Mouse (Mus musculus) limb, embryonic 13.5 days (tissue): Measurements from ENCODE around the gene Nr4a1. TPM values are rescaled to one million over a fixed set of nuclear protein-coding genes. Genes with fewer than 3 reads are reported as not detected.

Experiments used
- ATAC-seq: fragments of 200-750 bp; cut with Nextera tagmentation; 2 replicates; pipeline ENCODE4 v1.8.0; 2017; ENCODE audit warnings: low read depth, moderate number of reproducible peaks, moderate TSS enrichment; ENCODE audit not compliant: low FRiP score
- H3K27ac ChIP-seq: fragments of 300-500 bp; sonication (generic); 2 replicates; pipeline ENCODE4 v1.5.1; 2015; ENCODE audit warnings: inconsistent platforms, mild to moderate bottlenecking, moderate library complexity
- H3K27me3 ChIP-seq: fragments of 300-500 bp; sonication (generic); 2 replicates; pipeline ENCODE4 v1.6.1; 2015; ENCODE audit warnings: mild to moderate bottlenecking, inconsistent platforms
- H3K36me3 ChIP-seq: fragments of 300-500 bp; sonication (generic); 2 replicates; pipeline ENCODE4 v1.6.1; 2015; ENCODE audit warnings: inconsistent platforms, mild to moderate bottlenecking, moderate library complexity
- H3K4me1 ChIP-seq: fragments of 300-500 bp; sonication (generic); 2 replicates; pipeline ENCODE4 v1.6.1; 2015; ENCODE audit warnings: inconsistent platforms
- H3K4me2 ChIP-seq: fragments of 300-500 bp; sonication (generic); replicated peaks from 2 replicates; pipeline ENCODE4 v1.6.1; 2015; ENCODE audit warnings: inconsistent platforms, mild to moderate bottlenecking, moderate library complexity
- H3K4me3 ChIP-seq: fragments of 300-500 bp; sonication (generic); 2 replicates; pipeline ENCODE4 v1.5.1; 2015; ENCODE audit warnings: moderate library complexity, mild to moderate bottlenecking, inconsistent platforms
- H3K9ac ChIP-seq: fragments of 300-500 bp; sonication (generic); 2 replicates; pipeline ENCODE4 v1.6.1; 2015; ENCODE audit warnings: mild to moderate bottlenecking, inconsistent platforms
- H3K9me3 ChIP-seq: fragments of 300-500 bp; sonication (generic); 2 replicates; pipeline ENCODE4 v1.6.1; 2016; ENCODE audit warnings: inconsistent platforms
- WGBS: fragments of 180-500 bp; shearing (Covaris S2); methylation state at CpG from one replicate; pipeline ENCODE4 v1.1.7; 2015; 5-methylcytosine and 5-hydroxymethylcytosine counted together
- polyA plus RNA-seq: library from polyadenylated mRNA; unstranded; fragments of >200 nt; fragmentation: Nextera tagmentation; extraction: Ambion mirVana; gene quantifications from 2 replicates; pipeline ENCODE4 v1.2.1, GENCODE M21; 2015

The Nr4a1 gene
- polyA plus RNA-seq, 1 experiment from 2014 or later: 10.3 TPM

DNA sequence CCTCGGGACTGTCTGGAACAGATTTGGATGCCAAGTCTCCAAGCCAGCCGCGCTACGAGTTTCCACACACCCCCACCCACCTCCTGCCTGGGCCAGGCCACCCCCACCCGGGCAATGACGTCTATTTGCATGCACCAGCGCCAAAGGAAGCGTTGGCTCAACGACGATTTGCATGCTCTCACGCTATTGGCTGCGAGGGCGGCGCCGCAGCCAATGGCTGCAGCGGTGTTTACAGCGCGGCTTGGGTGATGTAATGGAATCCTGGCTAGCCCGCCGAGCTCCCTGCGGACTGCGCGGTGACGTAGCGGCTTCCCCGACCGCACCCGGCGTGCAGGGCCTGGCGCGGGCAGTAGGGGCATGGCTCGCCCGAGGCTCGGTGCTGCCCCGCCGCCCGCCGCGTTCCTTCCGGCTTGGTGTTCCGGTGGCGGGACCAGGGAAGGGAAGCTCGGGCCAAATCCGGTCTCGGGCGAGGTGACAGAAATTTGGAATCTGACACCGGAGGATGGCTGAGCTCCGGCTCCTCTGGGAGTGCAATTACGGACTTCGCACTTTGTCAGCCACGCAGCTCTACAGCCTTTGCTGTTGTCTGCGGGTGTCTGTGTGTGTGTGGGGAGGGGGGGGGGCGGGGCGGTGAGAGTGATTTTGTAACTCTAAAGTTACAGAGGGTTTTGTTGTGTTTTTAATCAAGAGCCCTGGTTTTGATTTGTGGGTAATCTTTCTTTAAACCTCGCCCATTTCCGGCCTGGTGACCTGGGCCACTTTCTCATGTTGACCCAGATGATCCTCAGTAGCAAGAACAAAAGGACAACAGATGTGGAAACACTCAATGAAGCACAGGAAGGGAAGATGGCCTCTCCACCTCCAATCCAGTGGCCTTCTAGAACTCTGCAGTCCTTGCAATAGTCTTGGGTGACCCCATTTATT lies 7.6 kb upstream of the Nr4a1 start:
- WGBS: under 1% methylated on average over 56 of the region's 56 CpGs

GRCm38 (mm10) chr15:101247155-101247498 lies 6.9 kb upstream of the Nr4a1 start:
- 64% methylated on average over 1 of the region's 1 CpGs for WGBS
- Histone ChIP-seq H3K27me3 (no peaks in the 10 kb centered on the region), H3K4me2 (peak overlapping the region; percentile 66), H3K4me1 (peaks cover 27% of the 10 kb centered on the region), H3K4me3 (peak overlapping the region; percentile 47; the same call in 1 of the 2 replicates), H3K9me3 (no peaks in the 10 kb centered on the region), H3K36me3 (no peaks in the 10 kb centered on the region), H3K9ac (no peak overlapping the region), H3K27ac (peak overlapping the region; percentile 83; the same call in 1 of the 2 replicates)
- ATAC-seq: no peak

More for the DNA sequence above, 7.6 kb upstream of the Nr4a1 start:
- Histone ChIP-seq H3K9ac (peak overlapping the region; percentile 71), H3K4me3 (peak overlapping the region; percentile 47), H3K27me3 (no peaks in the 10 kb centered on the region), H3K27ac (peak overlapping the region; percentile 86), H3K9me3 (no peaks in the 10 kb centered on the region), H3K4me2 (peak overlapping the region; percentile 66), H3K4me1 (peaks cover 32% of the 10 kb centered on the region), H3K36me3 (no peaks in the 10 kb centered on the region)
- peak; percentile 98 for ATAC-seq

- H3K36me3 ChIP-seq: no peaks in the 10 kb centered on the region
- ATAC-seq: no peak
- WGBS: 52% methylated on average over 5 of the region's 5 CpGs
- no peak overlapping the region for H3K9ac ChIP-seq
- H3K4me1 ChIP-seq: peaks cover 22% of the 10 kb centered on the region
- no peak overlapping the region for H3K4me2 ChIP-seq
- H3K4me3 ChIP-seq: no peak overlapping the region
- H3K27me3 ChIP-seq: no peaks in the 10 kb centered on the region
- peak overlapping the region; percentile 55 for H3K27ac ChIP-seq
- no peaks in the 10 kb centered on the region for H3K9me3 ChIP-seq
Measured at GRCm38 (mm10) chr15:101248029-101248710, 5.9 kb upstream of the Nr4a1 start.

DNA sequence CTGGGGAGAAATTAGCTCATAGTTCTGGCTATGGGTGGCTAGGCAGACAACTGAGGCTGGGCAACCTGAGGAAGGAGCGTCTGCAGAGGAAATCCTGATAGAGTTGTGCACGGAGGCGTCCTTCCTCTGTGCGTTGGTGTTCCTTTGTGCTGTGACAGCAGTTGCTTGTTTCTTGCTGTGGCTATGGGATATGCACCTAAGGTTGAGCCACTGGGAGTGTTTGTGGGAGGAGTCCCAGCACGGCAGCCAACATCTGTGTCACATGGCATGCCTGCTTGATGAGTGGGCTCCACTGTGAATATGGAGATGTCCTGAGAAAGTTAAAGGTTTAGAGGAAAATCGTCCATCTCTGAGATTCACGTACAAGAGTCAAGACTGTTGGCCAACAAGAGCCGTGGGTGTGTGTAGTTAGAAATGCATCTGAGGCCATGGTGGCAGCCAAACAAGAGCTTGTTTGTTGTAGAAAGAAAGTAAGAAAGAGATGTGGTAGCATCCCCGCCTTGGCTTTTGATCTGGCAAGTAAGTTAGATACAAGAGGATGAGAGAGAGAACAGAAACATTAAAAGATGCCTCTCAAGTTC lies 3.8 kb upstream of the Nr4a1 start:
- H3K9me3 ChIP-seq: no peaks in the 10 kb centered on the region
- no peaks in the 10 kb centered on the region for H3K36me3 ChIP-seq
- H3K4me3 ChIP-seq: no peak overlapping the region
- H3K27me3 ChIP-seq: no peaks in the 10 kb centered on the region
- H3K9ac ChIP-seq: no peak overlapping the region
- 85% methylated on average over 9 of the region's 9 CpGs for WGBS
- H3K27ac ChIP-seq: no peak overlapping the region
- H3K4me2 ChIP-seq: no peak overlapping the region
- peaks cover 37% of the 10 kb centered on the region for H3K4me1 ChIP-seq
- no peak for ATAC-seq

DNA sequence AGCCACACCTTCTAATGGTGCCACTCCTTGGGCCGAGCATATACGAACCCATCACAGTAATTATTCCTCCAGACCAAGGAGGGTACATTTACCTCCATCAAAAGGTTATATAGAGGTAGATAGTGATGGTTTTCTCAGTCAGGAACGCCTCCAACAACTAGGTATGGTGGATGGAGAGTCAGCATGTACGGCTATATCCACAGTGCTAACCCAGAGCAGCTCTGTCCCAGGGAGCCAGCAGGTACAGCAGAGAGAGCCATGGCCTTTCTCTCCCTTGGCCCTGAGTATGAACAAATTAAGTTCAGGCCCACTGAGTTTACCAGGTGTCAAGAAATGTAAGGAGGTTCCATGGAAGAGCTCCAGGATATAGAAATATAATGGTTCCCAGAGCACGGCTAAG lies 2.1 kb upstream of the Nr4a1 start:
- H3K9ac ChIP-seq: no peak overlapping the region
- no peaks in the 10 kb centered on the region for H3K9me3 ChIP-seq
- H3K36me3 ChIP-seq: no peaks in the 10 kb centered on the region
- WGBS: 77% methylated on average over 5 of the region's 5 CpGs
- H3K4me2 ChIP-seq: no peak overlapping the region
- no peaks in the 10 kb centered on the region for H3K27me3 ChIP-seq
- H3K4me1 ChIP-seq: peaks cover 30% of the 10 kb centered on the region
- H3K27ac ChIP-seq: no peak overlapping the region
- no peak for ATAC-seq
- no peak overlapping the region for H3K4me3 ChIP-seq

GRCm38 (mm10) chr15:101252614-101253013 lies 1.5 kb upstream of the Nr4a1 start:
- WGBS: 88% methylated on average over 6 of the region's 6 CpGs
- H3K9me3 ChIP-seq: no peaks in the 10 kb centered on the region
- H3K4me2 ChIP-seq: no peak overlapping the region
- H3K36me3 ChIP-seq: no peaks in the 10 kb centered on the region
- H3K27ac ChIP-seq: no peak overlapping the region
- H3K4me3 ChIP-seq: no peak overlapping the region
- ATAC-seq: no peak
- H3K27me3 ChIP-seq: no peaks in the 10 kb centered on the region
- peaks cover 25% of the 10 kb centered on the region for H3K4me1 ChIP-seq
- no peak overlapping the region for H3K9ac ChIP-seq

DNA sequence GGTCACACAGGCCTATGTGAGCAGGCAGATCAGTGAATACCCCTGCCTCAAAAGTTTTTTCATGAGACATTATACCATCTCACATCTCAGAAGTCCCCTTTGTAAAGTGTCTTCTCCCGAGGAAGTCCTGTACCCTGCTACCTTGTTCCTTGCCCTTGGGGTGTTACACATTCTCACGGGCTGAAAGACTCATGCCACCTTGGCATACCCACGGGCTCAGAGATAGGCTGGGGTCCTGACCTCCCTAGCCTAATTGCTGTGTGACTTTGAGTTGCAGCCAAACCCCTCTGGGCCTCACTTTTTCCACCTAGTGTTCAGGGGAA lies 545 bp upstream of the Nr4a1 start:
- no peak for ATAC-seq
- Histone ChIP-seq H3K4me2 (peak overlapping the region; percentile 84), H3K36me3 (0 out of 2 replicates have a peak, but pooled peaks cover 5% of the 10 kb centered on the region), H3K27ac (peak overlapping the region; percentile 48; the same call in 1 of the 2 replicates), H3K27me3 (no peaks in the 10 kb centered on the region), H3K4me3 (peak overlapping the region; percentile 65), H3K9me3 (no peaks in the 10 kb centered on the region), H3K9ac (peak overlapping the region; percentile 83), H3K4me1 (peaks cover 16% of the 10 kb centered on the region)
- 34% methylated on average over 3 of the region's 3 CpGs for WGBS

- no peaks in the 10 kb centered on the region for H3K27me3 ChIP-seq
- no peak overlapping the region for H3K9ac ChIP-seq
- H3K27ac ChIP-seq: no peak overlapping the region
- no peak overlapping the region for H3K4me3 ChIP-seq
- H3K4me1 ChIP-seq: peaks cover 27% of the 10 kb centered on the region
- 0 out of 2 replicates have a peak, but pooled peaks cover 6% of the 10 kb centered on the region for H3K36me3 ChIP-seq
- WGBS: 88% methylated on average over 7 of the region's 7 CpGs
- no peak for ATAC-seq
- no peaks in the 10 kb centered on the region for H3K9me3 ChIP-seq
- no peak overlapping the region for H3K4me2 ChIP-seq
Measured at GRCm38 (mm10) chr15:101255842-101256462, 1.9 kb downstream of the Nr4a1 start.

GRCm38 (mm10) chr15:101256463-101257206 lies 2.6 kb downstream of the Nr4a1 start:
- Histone ChIP-seq H3K27ac (no peak overlapping the region), H3K4me2 (no peak overlapping the region), H3K4me1 (peaks cover 34% of the 10 kb centered on the region), H3K9ac (no peak overlapping the region), H3K27me3 (no peaks in the 10 kb centered on the region), H3K36me3 (0 out of 2 replicates have a peak, but pooled peaks cover 6% of the 10 kb centered on the region), H3K9me3 (no peaks in the 10 kb centered on the region), H3K4me3 (no peak overlapping the region)
- ATAC-seq: no peak
- WGBS: 74% methylated on average over 14 of the region's 14 CpGs

DNA sequence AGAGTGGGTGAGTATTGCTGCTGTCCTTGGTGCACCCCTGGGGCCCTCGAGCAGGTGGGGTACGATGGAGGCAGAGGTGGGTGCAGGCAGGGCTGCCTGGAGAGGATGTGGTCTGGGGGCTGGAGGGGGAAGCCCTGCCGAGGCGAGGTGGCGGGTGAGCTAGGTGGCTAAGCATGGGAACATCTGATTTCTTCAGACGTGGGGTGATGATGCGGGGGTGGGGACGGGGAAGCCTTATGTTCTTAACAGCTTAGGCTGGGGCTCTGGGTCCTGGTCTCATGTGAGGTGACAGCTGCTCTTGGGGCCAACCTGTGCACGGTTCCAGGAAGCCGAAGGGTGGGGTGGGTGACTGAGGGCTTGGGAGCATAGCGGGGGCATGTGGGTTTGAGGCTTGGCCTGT lies 4.4 kb downstream of the Nr4a1 start:
- 84% methylated on average over 11 of the region's 11 CpGs for WGBS
- H3K4me3 ChIP-seq: no peak overlapping the region
- peaks cover 43% of the 10 kb centered on the region for H3K4me1 ChIP-seq
- H3K36me3 ChIP-seq: 0 out of 2 replicates have a peak, but pooled peaks cover 6% of the 10 kb centered on the region
- no peak for ATAC-seq
- H3K27ac ChIP-seq: no peak overlapping the region
- H3K9me3 ChIP-seq: no peaks in the 10 kb centered on the region
- no peak overlapping the region for H3K4me2 ChIP-seq
- no peak overlapping the region for H3K9ac ChIP-seq
- H3K27me3 ChIP-seq: no peaks in the 10 kb centered on the region

GRCm38 (mm10) chr15:101259922-101260321 lies 5.9 kb downstream of the Nr4a1 start:
- Histone ChIP-seq H3K27ac (no peak overlapping the region), H3K4me2 (no peak overlapping the region), H3K27me3 (no peaks in the 10 kb centered on the region), H3K4me3 (no peak overlapping the region), H3K9me3 (no peaks in the 10 kb centered on the region), H3K4me1 (peaks cover 31% of the 10 kb centered on the region), H3K36me3 (0 out of 2 replicates have a peak, but pooled peaks cover 6% of the 10 kb centered on the region), H3K9ac (no peak overlapping the region)
- no peak for ATAC-seq
- 83% methylated on average over 3 of the region's 3 CpGs for WGBS
